Mouse (Mus musculus): ENCODE data around the gene Hoxc8. TPM values are rescaled to one million over a fixed set of nuclear protein-coding genes. Genes with fewer than 3 reads are reported as not detected.

The Hoxc8 gene
- 8.4 and 12.4 TPM in 2 replicates for polyA plus RNA-seq (2012; rRNA removed)

DNA sequence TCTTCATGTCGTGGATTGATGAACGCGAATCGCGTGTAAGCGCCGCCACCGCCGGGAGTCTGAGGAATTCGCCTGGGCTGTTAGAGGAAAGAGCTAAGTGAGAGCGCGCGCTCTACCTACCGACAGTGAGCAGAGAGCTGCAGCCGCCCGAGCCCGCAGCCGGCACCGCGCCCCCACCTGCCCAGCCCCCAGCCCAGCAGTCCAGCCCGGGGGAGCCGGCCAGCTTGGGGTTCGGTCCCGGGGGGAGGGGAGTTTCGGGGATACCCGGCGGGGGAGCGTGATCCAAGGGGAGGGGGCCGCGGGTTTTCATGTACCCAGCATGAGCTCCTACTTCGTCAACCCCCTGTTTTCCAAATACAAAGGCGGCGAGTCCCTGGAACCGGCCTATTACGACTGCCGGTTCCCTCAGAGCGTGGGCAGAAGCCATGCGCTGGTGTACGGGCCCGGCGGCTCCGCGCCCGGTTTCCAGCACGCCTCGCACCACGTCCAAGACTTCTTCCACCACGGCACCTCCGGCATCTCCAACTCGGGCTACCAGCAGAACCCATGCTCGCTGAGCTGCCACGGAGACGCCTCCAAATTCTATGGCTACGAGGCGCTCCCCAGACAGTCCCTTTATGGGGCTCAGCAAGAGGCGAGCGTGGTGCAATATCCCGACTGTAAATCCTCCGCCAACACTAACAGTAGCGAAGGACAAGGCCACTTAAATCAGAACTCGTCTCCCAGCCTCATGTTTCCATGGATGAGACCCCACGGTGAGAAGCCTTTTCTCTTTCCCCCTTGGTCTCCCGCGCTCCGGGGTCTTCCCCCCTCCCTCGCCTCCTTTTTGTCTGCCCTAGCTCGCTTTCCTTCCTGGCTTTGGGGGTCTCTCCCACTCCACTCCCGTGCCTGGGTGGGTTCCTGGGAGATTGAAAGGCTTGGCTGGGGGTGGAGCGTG, at the start of gene Hoxc8:
Gene Hoxc8 (plus strand): TSS at position 147 of the 937 bp plus-strand sequence.

GRCm38 (mm10) chr15:102954192-102955006, 36.0 kb upstream of the Hoxc8 start, which contains the start of gene Hoxc11:
TSS of gene Hoxc11 (plus strand) at chr15:102954427.

GRCm38 (mm10) chr15:102966776-102967311, 23.6 kb upstream of the Hoxc8 start, which contains the start of gene Hoxc10:
TSS of gene Hoxc10 (plus strand) at chr15:102966796.

GRCm38 (mm10) chr15:102967312-102967510, 23.2 kb upstream of the Hoxc8 start, which contains the start of gene Hoxc5:
TSS of gene Hoxc5 (plus strand) at chr15:102967443.

GRCm38 (mm10) chr15:102976171-102976570, 14.2 kb upstream of the Hoxc8 start, which contains the start of gene Hoxc9:
TSS of gene Hoxc9 (plus strand) at chr15:102976439.

DNA sequence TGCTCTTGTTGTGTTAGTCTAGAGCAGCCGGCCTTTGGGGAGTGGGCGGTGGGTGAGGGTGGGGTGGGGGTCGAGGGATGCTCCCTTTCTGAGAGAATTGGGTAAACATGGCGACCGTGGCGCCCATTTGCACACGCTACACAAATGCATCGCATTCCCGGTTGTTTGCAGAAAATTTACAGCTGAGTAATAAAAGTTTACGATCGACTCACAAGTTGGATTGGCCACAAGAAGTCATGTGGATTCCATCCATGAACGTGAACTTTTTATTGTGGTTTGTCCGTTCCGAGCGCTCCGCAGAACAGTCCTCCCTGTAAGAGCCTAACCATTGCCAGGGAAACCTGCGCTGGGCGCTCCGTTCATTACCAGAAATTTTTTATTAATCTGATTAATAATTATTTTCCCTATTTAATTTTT, 7.5 kb downstream of the Hoxc8 start, which contains the start of gene Hoxc6:
Gene Hoxc6 (plus strand): TSS at position 319 of the 417 bp plus-strand sequence.

GRCm38 (mm10) chr15:103018636-103019035, 28.2 kb downstream of the Hoxc8 start, which contains the start of gene Hoxc4:
TSS of gene Hoxc4 (plus strand) at chr15:103018934.

Other genes starting within 250 kb of the Hoxc8 start
- not detected in 2 replicates for gene Hoxc13, start 69.5 kb upstream of the Hoxc8 start, polyA plus RNA-seq (2012; rRNA removed)
- gene Hoxc12, start 53.9 kb upstream of the Hoxc8 start, polyA plus RNA-seq (2012; rRNA removed) = not detected in 2 replicates
- gene Hoxc11, start 36.2 kb upstream of the Hoxc8 start, polyA plus RNA-seq (2012; rRNA removed) = 0.07 TPM in 1 of 2 replicates, not detected in the other
- 5.3 and 5.9 TPM in 2 replicates for gene Hoxc10, start 23.8 kb upstream of the Hoxc8 start, polyA plus RNA-seq (2012; rRNA removed)
- gene Hoxc5, start 23.2 kb upstream of the Hoxc8 start, polyA plus RNA-seq (2012; rRNA removed) = 9.7 and 10.1 TPM in 2 replicates
- gene Hoxc9, start 14.2 kb upstream of the Hoxc8 start, polyA plus RNA-seq (2012; rRNA removed) = 11.3 and 15.4 TPM in 2 replicates
- gene Hoxc6, start 7.7 kb downstream of the Hoxc8 start, polyA plus RNA-seq (2012; rRNA removed) = 22.7 and 28.5 TPM in 2 replicates
- gene Hoxc4, start 28.3 kb downstream of the Hoxc8 start, polyA plus RNA-seq (2012; rRNA removed) = 8.1 and 8.2 TPM in 2 replicates
- gene Smug1, start 176.5 kb downstream of the Hoxc8 start, polyA plus RNA-seq (2012; rRNA removed) = 28.2 and 28.4 TPM in 2 replicates
- gene Cbx5, start 249.2 kb downstream of the Hoxc8 start, polyA plus RNA-seq (2012; rRNA removed) = 10.1 and 15.2 TPM in 2 replicates
- gene Hnrnpa1, start 249.8 kb downstream of the Hoxc8 start, polyA plus RNA-seq (2012; rRNA removed) = 65.5 and 93.4 TPM in 2 replicates